Mouse (Mus musculus): ENCODE measurements around the gene Pmepa1. TPM values are rescaled to one million over a fixed set of nuclear protein-coding genes. Genes with fewer than 3 reads are reported as not detected.

Gene Pmepa1
- polyA plus RNA-seq, 1 experiment from 2014 or later: 5.3 TPM

GRCm38 (mm10) chr2:173243616-173244015 lies 32.7 kb downstream of the Pmepa1 start:
- no peaks in the 10 kb centered on the region for H3K9me3 ChIP-seq (ENCODE audit: control insufficient read depth, low read length)
- no peak overlapping the region for H3K9ac ChIP-seq (ENCODE audit: low read length)
- H3K27ac ChIP-seq (ENCODE audit: low read depth, low read length): no peak overlapping the region
- no peaks in the 10 kb centered on the region for H3K36me3 ChIP-seq (ENCODE audit: control insufficient read depth, insufficient read depth, low read length)
- no peak overlapping the region for H3K4me3 ChIP-seq (ENCODE audit: low read depth, low read length)
- H3K4me1 ChIP-seq (ENCODE audit: control insufficient read depth, insufficient read depth, low read length): peaks cover 66% of the 10 kb centered on the region
- no peaks in the 10 kb centered on the region for H3K27me3 ChIP-seq (ENCODE audit: control insufficient read depth, insufficient read depth, low read length)
- H3K4me2 ChIP-seq (ENCODE audit: low read depth): no peak overlapping the region
- ATAC-seq (ENCODE audit: insufficient read depth, low FRiP score, low TSS enrichment) (no peak), DNase-seq (ENCODE audit: low spot score) (no peak)
- 75% methylated on average over 9 of the region's 9 CpGs for WGBS

- WGBS: 11% methylated on average over 12 of the region's 12 CpGs
- DNase-seq (ENCODE audit: low spot score): peak; percentile 81
- H3K9ac ChIP-seq (ENCODE audit: low read length): no peak overlapping the region
- no peaks in the 10 kb centered on the region for H3K27me3 ChIP-seq (ENCODE audit: control insufficient read depth, insufficient read depth, low read length)
- no peak overlapping the region for H3K27ac ChIP-seq (ENCODE audit: low read depth, low read length)
- H3K4me3 ChIP-seq (ENCODE audit: low read depth, low read length): no peak overlapping the region
- peaks cover 66% of the 10 kb centered on the region for H3K4me1 ChIP-seq (ENCODE audit: control insufficient read depth, insufficient read depth, low read length)
- no peaks in the 10 kb centered on the region for H3K9me3 ChIP-seq (ENCODE audit: control insufficient read depth, low read length)
- no peaks in the 10 kb centered on the region for H3K36me3 ChIP-seq (ENCODE audit: control insufficient read depth, insufficient read depth, low read length)
- ATAC-seq (ENCODE audit: insufficient read depth, low FRiP score, low TSS enrichment): peak; percentile 78
- H3K4me2 ChIP-seq (ENCODE audit: low read depth): no peak overlapping the region
Observed at GRCm38 (mm10) chr2:173242874-173243273, 33.5 kb downstream of the Pmepa1 start.

DNA sequence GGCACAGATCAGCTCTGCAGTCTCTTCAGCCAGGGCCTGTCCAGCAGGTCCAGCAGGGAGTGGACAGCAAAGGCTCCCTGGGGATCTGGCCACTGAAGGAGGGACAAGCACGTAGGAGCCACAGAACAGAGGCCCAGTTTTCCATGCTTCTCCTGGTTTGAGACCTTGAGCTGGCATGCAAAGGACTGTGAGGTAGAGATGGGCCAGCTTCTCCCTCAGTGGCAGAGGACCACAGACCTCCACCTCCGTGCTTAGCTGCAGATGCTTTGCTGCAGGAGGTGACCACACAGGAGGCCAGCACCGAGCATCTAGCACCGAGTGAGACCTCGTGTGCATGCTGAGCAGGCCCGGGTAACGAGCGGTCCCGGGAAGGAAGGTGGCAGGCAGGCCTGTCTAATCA lies 35.6 kb downstream of the Pmepa1 start:
- Histone ChIP-seq H3K4me3 (ENCODE audit: low read depth, low read length) (no peak overlapping the region), H3K36me3 (ENCODE audit: control insufficient read depth, insufficient read depth, low read length) (no peaks in the 10 kb centered on the region), H3K9me3 (ENCODE audit: control insufficient read depth, low read length) (no peaks in the 10 kb centered on the region), H3K4me1 (ENCODE audit: control insufficient read depth, insufficient read depth, low read length) (peaks cover 72% of the 10 kb centered on the region), H3K9ac (ENCODE audit: low read length) (no peak overlapping the region), H3K27me3 (ENCODE audit: control insufficient read depth, insufficient read depth, low read length) (no peaks in the 10 kb centered on the region), H3K27ac (ENCODE audit: low read depth, low read length) (no peak overlapping the region), H3K4me2 (ENCODE audit: low read depth) (no peak overlapping the region)
- ATAC-seq (ENCODE audit: insufficient read depth, low FRiP score, low TSS enrichment): no peak
- DNase-seq (ENCODE audit: low spot score): no peak
- 38% methylated on average over 9 of the region's 9 CpGs for WGBS

DNA sequence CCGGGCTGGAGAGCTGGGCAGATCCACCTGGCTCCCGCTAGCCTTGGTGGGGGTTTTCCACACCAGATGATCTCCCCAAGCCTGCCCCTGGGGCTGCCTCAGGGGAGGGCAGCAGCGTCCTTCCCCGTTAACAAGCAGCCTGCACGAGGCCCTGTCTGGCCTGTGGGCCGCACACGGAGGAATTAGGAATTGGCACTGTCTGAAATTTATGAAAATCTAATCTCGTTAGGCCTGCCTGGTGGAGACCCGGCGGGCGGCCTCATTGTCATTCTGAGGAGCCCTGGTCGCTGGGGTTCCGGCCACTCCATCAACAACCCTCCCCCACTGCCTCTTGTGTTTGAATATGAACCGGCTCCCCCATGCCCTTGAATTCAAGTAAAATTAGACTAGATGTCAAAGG lies 37.8 kb downstream of the Pmepa1 start:
- Histone ChIP-seq H3K27ac (ENCODE audit: low read depth, low read length) (peak overlapping the region; percentile 61), H3K4me1 (ENCODE audit: control insufficient read depth, insufficient read depth, low read length) (peaks cover 64% of the 10 kb centered on the region), H3K9me3 (ENCODE audit: control insufficient read depth, low read length) (no peaks in the 10 kb centered on the region), H3K4me3 (ENCODE audit: low read depth, low read length) (no peak overlapping the region), H3K36me3 (ENCODE audit: control insufficient read depth, insufficient read depth, low read length) (peaks cover under 1% of the 10 kb centered on the region; the same call in 1 of the 2 replicates), H3K27me3 (ENCODE audit: control insufficient read depth, insufficient read depth, low read length) (no peaks in the 10 kb centered on the region), H3K9ac (ENCODE audit: low read length) (peak overlapping the region; percentile 47), H3K4me2 (ENCODE audit: low read depth) (no peak overlapping the region)
- DNase-seq (ENCODE audit: low spot score): peak; percentile 73
- 11% methylated on average over 14 of the region's 14 CpGs for WGBS
- ATAC-seq (ENCODE audit: insufficient read depth, low FRiP score, low TSS enrichment): peak; percentile 21; the same call in 1 of the 2 replicates

GRCm38 (mm10) chr2:173235435-173236332 lies 40.6 kb downstream of the Pmepa1 start:
- Histone ChIP-seq H3K27ac (ENCODE audit: low read depth, low read length) (no peak overlapping the region), H3K4me1 (ENCODE audit: control insufficient read depth, insufficient read depth, low read length) (peaks cover 38% of the 10 kb centered on the region)
- WGBS: 61% methylated on average over 8 of the region's 8 CpGs

DNA sequence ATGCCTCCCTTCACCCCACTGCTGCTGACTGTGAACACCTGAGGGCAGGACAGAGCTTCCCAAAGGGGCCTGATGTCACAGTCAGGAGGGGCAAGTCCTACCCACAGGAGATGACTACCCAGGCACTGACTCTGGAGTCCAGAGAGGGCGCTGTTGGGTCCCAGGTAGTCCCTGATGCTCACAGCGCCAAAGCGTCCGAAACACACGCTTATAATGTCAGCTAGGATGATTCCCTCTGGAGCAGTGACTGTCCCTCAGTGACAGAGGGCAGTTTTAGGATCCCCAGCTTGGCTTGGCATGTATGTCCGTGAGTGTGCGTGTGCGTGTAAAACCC lies 43.6 kb downstream of the Pmepa1 start:
- H3K4me2 ChIP-seq (ENCODE audit: low read depth): no peak overlapping the region
- peaks cover 16% of the 10 kb centered on the region for H3K4me1 ChIP-seq (ENCODE audit: control insufficient read depth, insufficient read depth, low read length)
- H3K4me3 ChIP-seq (ENCODE audit: low read depth, low read length): no peak overlapping the region
- H3K36me3 ChIP-seq (ENCODE audit: control insufficient read depth, insufficient read depth, low read length): peaks cover 17% of the 10 kb centered on the region
- no peak overlapping the region for H3K9ac ChIP-seq (ENCODE audit: low read length)
- no peaks in the 10 kb centered on the region for H3K9me3 ChIP-seq (ENCODE audit: control insufficient read depth, low read length)
- ATAC-seq (ENCODE audit: insufficient read depth, low FRiP score, low TSS enrichment): no peak
- DNase-seq (ENCODE audit: low spot score): no peak
- no peak overlapping the region for H3K27ac ChIP-seq (ENCODE audit: low read depth, low read length)
- WGBS: 82% methylated on average over 8 of the region's 8 CpGs
- no peaks in the 10 kb centered on the region for H3K27me3 ChIP-seq (ENCODE audit: control insufficient read depth, insufficient read depth, low read length)

More at GRCm38 (mm10) chr2:173235435-173236332, 40.6 kb downstream of the Pmepa1 start:
- no peak overlapping the region for H3K9ac ChIP-seq (ENCODE audit: low read length)
- H3K4me3 ChIP-seq (ENCODE audit: low read depth, low read length): no peak overlapping the region
- DNase-seq (ENCODE audit: low spot score) (no peak), ATAC-seq (ENCODE audit: insufficient read depth, low FRiP score, low TSS enrichment) (no peak)
- no peaks in the 10 kb centered on the region for H3K27me3 ChIP-seq (ENCODE audit: control insufficient read depth, insufficient read depth, low read length)
- no peaks in the 10 kb centered on the region for H3K9me3 ChIP-seq (ENCODE audit: control insufficient read depth, low read length)
- H3K4me2 ChIP-seq (ENCODE audit: low read depth): no peak overlapping the region
- H3K36me3 ChIP-seq (ENCODE audit: control insufficient read depth, insufficient read depth, low read length): peaks cover 9% of the 10 kb centered on the region

- H3K9me3 ChIP-seq (ENCODE audit: control insufficient read depth, low read length): no peaks in the 10 kb centered on the region
- no peak for DNase-seq (ENCODE audit: low spot score)
- H3K4me1 ChIP-seq (ENCODE audit: control insufficient read depth, insufficient read depth, low read length): peaks cover 11% of the 10 kb centered on the region
- WGBS: 84% methylated on average over 22 of the region's 22 CpGs
- no peaks in the 10 kb centered on the region for H3K27me3 ChIP-seq (ENCODE audit: control insufficient read depth, insufficient read depth, low read length)
- H3K9ac ChIP-seq (ENCODE audit: low read length): no peak overlapping the region
- H3K27ac ChIP-seq (ENCODE audit: low read depth, low read length): no peak overlapping the region
- no peak overlapping the region for H3K4me2 ChIP-seq (ENCODE audit: low read depth)
- peaks cover 18% of the 10 kb centered on the region for H3K36me3 ChIP-seq (ENCODE audit: control insufficient read depth, insufficient read depth, low read length)
- H3K4me3 ChIP-seq (ENCODE audit: low read depth, low read length): no peak overlapping the region
- no peak for ATAC-seq (ENCODE audit: insufficient read depth, low FRiP score, low TSS enrichment)
Observed at GRCm38 (mm10) chr2:173232065-173232765, 44.1 kb downstream of the Pmepa1 start.

GRCm38 (mm10) chr2:173229578-173230224 lies 46.6 kb downstream of the Pmepa1 start:
- ATAC-seq (ENCODE audit: insufficient read depth, low FRiP score, low TSS enrichment) (peak; percentile 87), DNase-seq (ENCODE audit: low spot score) (peak; percentile 92)
- no peaks in the 10 kb centered on the region for H3K9me3 ChIP-seq (ENCODE audit: control insufficient read depth, low read length)
- no peaks in the 10 kb centered on the region for H3K27me3 ChIP-seq (ENCODE audit: control insufficient read depth, insufficient read depth, low read length)
- no peak overlapping the region; the same call in 1 of the 2 replicates for H3K9ac ChIP-seq (ENCODE audit: low read length)
- no peaks in the 10 kb centered on the region; the same call in 1 of the 2 replicates for H3K4me1 ChIP-seq (ENCODE audit: control insufficient read depth, insufficient read depth, low read length)
- H3K4me3 ChIP-seq (ENCODE audit: low read depth, low read length): no peak overlapping the region
- no peak overlapping the region for H3K27ac ChIP-seq (ENCODE audit: low read depth, low read length)
- peaks cover 20% of the 10 kb centered on the region for H3K36me3 ChIP-seq (ENCODE audit: control insufficient read depth, insufficient read depth, low read length)
- WGBS: 6% methylated on average over 10 of the region's 10 CpGs
- H3K4me2 ChIP-seq (ENCODE audit: low read depth): peak overlapping the region; percentile 16; the same call in 1 of the 2 replicates

Data from neural tube, embryonic 11.5 days (tissue).